Mouse (Mus musculus) adrenal gland, postnatal 10 days (tissue): ENCODE measurements around the gene Il20rb. TPM values are rescaled to one million over a fixed set of nuclear protein-coding genes. Genes with fewer than 3 reads are reported as not detected.
A peak's percentile ranks its signal among the peaks of the same experiment; 100 is the strongest.

Experiments used
- DNase-seq: peaks from one replicate; pipeline ENCODE4 v3.0.0; 2021; ENCODE audit warnings: mixed read lengths
- long read RNA-seq, 2 experiments: library from polyadenylated mRNA; stranded (forward); transcript quantifications; one replicate each; pipeline ENCODE4 v2.0.0; 2021
- total RNA-seq, 2 experiments: library from RNA; stranded (reverse); gene quantifications; 2 replicates each; pipeline ENCODE4 v1.2.3; 2021

The Il20rb gene
- 1 to 10 TPM; 1.5 to 2.9 TPM for total RNA-seq
- long read RNA-seq, experiment 1, partial matches to known transcripts = 0 of 2 reads
- long read RNA-seq, experiment 1, other reads (novel, unspliced or antisense) = 2 of 2 reads
- long read RNA-seq, experiment 2, partial matches to known transcripts = 0 of 1 reads
- long read RNA-seq, experiment 2, other reads (novel, unspliced or antisense) = 1 of 1 reads

DNA sequence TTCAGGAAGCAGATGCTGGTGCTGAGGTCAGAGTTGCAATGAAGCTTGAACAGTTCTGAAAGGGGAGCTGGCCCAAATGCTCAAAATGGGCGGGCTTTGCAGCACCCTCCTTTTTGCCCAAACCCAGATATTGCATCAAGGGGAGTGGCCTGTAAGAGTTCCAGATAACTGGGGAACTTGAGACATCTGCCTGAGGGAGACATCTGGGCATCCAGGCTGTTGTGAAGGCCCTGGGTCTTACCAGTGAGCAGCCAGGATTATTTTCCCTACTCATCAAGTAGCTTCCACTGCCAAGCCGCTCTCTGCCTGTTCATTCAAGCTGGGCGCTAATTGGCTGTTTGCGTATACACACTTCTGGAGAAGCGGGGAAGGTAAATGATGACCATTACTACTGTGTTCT is at the start of gene Il20rb:
Gene Il20rb (minus strand): TSS at position 358 of the 400 bp plus-strand sequence.
- no peak for DNase-seq

DNA sequence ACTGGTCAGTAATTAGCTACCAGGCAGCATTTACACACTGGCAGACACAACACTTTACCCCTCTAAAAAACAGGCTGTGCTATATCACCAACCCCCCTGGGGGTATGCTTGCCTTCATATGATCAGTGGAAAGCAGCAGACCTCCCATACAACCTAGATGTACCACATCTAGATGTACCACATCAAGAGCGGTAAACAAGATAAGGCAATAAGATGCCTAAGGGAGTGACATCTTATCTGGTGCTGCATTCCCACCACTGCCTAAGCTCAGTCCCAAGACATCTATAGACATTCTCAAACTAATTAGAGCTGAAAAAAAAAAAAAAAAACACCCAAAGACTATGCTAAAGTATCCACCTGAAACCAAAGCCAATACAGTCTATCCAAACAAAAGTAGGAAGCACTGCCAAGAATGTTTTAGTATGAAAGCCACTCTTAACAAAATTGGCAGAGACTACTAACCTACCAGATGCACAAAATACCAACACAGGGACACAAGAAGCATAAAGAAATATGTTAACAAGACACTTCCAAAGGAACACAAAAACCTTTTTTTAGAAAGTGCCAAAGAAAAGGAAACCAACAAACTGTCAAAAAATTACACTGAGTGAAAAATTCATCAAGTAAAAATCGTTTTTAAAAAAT is 49.2 kb upstream of the Il20rb start:
- DNase-seq = no peak

DNA sequence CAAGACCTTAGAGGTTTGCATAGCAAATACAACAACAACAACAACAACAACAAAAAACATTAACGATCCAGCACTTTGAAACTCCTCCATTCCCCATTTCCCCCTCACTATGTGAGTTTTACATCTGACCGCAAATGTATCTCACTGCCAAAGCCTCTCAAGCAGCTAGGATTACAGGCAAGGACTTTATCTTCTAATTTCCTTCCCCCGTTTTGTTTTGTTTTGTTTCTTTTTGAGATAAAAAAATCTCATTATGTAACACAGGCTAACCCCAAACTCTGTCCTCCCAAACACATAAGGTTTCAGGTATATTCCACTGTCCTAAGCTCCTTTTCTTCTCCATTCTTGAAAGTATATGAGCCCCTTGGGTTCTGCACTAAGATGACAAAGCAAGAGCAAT is 48.1 kb upstream of the Il20rb start:
- no peak for DNase-seq

DNA sequence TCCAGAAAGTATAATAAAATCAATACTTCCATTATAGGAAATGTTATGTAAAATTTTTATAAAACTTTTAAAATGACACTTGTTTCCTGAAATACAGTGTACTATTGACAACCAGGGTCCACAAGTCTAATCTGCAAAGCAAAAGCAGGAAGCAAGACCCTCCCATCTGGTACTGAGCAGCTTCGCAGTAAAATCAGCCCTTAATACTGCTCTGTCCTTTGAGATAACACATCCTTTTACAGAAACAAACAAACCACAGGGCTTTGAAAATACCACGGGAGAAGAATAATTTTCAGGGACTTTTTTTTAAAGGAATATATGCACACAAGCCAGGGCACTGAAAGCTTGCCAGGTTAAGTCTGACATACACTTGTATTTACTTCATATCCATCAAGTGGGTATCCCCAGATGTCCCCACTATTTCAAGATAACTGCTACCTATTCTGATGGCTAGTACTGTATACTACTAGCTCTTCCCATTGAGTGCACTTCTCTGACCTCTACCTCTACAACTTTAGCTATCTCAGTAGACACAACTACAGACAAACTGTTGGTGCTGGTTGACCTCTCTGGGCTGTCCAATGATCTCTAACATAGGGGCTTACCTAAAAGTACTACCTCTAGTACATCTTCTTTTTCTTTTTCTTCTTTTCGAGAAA is 46.4 kb upstream of the Il20rb start:
- DNase-seq = no peak

DNA sequence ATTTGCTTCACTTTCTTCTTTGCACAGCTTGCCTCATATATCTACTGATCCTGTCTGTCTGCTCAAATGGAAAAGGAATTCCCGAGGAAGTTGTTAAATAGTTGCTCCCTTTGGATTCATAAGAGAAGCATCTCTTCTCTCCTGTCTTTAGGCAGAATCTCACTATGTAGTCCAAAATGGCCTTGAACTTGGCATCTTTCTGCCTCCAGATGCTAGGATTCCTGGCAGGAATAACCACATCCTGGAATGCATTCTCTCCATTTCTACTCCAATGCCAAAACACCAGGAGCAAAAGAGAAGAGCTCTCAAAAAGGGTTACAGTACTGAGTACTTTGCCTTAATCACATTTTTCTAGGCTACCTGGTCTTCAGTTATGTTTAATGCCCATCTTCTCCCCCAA is 44.7 kb upstream of the Il20rb start:
- no peak for DNase-seq

DNA sequence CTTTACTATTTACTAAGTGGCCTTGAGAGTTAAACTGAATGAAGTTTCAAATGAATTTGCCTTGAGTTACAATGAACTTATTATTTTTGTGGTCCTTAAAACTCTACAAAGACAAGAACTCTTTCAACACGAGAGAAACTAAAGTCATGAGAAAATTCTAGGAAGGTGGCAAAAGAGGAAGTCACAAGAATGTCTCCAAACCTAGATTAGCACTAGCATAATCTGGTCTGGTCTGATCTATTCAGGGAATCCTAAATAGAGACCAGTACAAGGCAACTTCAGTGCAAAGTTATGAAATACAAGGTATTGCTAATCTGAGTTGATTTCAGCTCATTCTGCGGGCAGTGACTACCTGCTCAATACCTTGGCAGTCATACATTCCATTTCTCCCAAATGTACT is 38.6 kb upstream of the Il20rb start:
- no peak for DNase-seq

DNA sequence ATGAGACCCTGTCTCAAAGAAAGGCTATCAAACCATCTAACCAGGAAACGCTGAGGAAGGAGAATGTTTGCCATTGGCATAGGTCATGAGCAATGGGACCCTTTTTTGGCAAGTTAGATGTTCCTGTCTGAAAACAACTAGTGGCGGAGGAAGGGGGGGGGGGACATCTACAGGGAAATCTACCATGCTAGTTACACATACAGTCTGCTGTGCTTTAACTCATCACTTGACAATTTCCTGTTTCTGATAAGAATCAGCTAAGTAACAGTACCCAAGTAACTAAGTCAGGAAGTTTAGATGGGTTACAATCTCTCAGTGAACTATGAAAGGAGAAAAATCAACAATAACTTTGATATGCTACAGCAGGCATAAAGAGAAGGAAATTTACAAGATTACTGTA is 35.4 kb upstream of the Il20rb start:
- no peak for DNase-seq

DNA sequence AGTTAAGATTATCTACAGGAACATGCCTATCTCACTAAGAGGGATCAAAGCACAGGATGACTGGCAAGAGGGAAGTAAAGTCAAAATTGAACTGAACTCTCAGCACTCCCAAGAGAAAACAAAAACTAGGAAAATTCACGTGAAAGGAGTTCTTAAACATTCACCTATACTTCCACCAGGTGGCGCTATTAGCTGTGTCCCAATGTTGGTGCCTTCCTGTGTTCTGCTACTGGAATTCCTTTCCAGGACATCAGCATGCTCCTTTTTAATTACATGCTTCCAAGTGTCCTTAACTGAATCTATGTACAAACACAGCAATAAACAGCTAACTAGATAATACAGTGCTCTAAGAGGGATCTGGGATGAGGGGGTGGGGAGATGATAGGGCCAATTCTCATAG is 34.0 kb upstream of the Il20rb start:
- DNase-seq = peak; percentile 75

DNA sequence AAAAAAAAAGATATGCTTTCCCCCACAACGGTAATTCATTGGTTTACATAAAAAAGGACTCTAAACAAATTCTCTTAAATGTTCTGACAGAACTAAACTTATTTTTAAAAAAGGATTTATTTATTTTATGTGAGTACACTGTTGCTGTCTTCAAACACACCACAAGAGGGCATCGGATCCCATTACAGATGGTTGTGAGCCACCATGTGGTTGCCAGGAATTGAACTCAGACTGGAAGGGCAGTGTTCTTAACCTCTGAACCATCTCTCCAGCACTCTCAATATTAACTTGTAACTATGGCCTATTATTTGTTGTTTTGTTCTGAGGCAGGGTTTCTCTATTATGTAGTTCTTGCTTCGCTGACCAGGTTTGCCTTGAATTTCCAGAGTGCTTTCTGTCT is 33.4 kb upstream of the Il20rb start:
- DNase-seq = no peak

DNA sequence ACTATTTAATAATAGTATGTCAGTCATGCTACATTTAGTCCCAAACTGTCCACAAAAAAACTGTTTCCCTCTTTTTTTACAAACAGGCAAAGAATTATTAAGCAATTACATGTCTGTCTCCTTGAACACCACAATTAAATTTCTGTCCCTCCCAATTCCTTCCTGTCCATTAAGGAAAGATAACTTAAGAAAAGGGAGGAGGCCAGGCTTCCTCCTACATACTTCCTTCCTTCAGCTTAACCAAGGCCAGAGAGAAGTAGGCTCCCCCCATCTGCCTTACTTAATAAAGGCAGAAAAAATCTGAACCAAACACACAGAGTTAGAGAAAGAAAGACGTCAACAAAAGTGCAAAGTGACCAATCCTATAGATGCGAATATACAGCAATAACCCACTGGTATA is 21.0 kb upstream of the Il20rb start:
- no peak for DNase-seq

DNA sequence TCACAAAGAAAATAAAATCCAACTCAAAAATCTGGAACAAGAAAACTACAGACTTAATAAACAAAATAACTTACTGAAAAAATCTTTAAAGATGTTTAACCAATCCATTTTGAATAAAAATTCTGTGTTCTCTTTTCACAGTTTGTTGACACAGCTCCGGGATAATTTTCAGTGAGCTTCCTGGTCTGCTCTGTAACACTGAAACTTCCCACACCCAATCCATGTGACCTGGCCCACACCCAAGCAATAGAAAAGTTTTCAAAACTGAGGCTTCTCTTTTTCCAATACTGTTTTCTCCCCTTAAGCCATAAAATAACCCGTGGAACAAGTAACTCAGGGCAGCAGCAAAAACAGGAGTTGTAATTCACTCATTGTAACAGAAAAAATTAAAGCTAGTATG is 20.1 kb upstream of the Il20rb start:
- peak; percentile 68 for DNase-seq

DNA sequence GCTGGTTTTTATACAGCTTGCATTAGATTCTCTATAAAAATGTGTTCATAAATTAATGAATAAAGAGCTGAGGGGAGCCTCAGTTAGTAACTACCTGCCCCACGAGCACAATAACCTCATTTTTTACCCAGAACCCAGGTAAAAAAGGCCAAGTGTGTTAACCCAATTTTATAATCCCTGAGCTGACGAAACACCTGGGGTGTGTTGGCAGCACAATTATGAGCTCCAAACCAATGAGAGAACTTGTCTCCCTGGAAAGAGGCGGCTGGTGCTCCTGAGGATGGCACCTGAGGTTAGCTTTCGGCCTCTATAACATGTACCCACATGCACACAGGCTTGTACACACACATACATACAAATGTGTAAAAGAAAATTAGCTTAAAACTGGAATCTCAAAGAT is 18.9 kb upstream of the Il20rb start:
- no peak for DNase-seq

DNA sequence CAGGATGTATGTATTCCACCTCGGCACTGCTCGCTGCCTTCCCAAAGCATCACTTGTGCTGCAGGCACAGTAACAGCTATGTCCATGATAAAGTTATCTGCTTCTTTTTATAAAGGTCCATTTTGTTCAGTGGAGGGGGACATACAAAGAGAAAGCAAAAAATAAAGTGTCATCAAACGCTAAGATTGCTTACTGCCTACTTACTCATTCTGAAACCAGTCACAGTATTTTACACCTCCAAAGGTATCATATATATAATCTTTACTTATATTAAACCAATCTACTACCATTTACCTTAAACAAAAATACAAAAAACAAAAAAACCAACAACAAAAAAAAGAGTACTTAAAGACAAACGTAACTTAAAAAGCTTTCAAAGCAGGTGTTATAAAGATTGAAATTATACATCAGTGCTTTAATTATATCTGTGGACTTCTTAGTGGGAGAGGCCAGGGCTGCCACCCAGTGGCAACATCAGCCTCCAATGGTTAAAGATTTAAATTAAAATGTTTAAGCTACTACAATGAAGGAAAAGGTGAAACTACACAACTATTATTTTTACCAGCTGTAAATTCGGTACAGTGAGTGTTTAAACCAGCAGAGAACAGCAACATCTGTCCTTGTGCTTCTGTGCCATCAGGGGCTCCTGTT is 7.1 kb upstream of the Il20rb start:
- no peak for DNase-seq

DNA sequence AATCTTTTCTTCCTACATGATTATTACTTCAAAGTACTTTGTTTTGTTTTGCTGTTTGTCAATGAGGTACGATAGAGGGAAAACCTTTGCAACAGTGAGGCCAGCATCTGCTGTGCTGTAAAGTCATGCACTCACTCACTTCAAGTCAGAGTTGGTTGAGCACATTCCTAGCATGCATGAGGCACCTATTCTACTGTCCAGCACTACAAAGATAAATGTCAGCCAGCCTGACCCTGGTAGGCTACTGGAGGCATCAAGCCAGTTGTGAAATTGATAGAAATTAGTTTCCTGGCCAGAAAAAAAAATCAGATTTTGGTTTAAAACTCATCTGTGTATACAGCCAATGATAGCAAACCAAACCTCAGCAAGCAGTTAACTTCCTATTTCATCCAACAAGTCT is 4.8 kb upstream of the Il20rb start:
- DNase-seq = no peak

DNA sequence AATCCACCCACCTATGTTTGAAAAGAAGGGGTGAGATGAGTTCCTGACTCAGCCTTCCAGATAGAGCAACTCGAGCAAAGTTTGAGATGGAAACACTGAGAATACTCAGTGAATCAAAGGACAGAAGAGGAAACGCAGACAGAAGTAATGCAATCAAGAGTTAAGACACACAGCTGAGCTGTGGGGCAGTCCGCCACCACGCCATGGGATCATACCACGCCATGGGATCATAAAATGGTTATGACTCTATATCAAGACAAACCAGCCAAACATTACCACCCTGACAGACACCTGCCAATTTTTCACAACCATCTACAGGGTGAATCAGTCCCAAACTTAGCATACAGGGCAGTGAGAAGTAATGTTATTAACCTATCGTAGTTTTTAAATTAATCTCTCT is 2.4 kb upstream of the Il20rb start:
- DNase-seq = no peak

DNA sequence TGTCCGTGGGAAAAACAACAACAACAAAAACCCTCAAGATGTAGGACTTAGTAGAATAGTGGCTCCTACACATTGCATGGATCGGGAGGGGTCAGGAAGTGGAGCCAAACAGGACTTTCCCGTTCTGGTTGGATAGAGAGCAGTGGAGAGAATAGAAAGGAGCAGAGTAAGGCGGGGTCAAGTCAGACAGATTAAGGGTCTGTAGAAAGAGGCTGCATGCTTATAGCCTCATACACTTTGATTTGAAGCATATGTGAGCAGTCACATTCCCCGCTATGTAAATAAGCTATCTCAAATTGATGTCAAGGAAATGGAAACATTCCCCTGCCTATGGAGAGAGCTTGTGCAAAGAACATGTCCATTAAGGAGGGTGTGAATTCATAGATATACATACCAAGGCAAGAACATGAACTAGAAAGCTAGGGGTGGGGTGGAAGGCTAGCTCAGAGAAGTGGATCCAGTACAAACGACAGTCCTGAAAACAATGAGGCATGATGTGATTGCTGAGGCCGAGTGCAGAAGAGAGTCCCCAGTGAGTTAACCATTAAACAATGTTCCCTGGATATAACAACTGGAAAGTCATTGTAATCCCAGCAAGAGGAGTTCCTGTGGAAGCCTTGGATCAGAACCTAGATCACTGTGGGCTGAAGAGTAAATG is 1.6 kb upstream of the Il20rb start:
- no peak for DNase-seq

DNA sequence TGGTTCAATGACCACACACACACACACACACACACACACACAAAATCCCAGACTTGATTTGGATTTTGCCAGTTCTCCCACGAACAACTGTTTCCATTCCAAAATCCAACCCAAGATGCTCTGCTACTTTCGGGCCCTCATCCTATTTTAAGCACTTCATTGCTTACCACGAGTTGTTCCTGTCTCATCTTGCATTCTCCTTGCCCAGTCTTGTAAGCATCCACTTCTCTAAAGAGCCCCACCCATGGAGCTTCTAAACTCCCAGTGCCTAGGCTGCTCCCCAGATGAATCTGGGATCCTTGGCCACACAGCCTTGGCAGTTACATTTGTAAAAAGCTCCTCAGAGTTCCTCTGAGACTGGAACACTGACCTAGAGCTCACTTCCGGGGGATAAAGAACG is 3.3 kb downstream of the Il20rb start:
- no peak for DNase-seq

DNA sequence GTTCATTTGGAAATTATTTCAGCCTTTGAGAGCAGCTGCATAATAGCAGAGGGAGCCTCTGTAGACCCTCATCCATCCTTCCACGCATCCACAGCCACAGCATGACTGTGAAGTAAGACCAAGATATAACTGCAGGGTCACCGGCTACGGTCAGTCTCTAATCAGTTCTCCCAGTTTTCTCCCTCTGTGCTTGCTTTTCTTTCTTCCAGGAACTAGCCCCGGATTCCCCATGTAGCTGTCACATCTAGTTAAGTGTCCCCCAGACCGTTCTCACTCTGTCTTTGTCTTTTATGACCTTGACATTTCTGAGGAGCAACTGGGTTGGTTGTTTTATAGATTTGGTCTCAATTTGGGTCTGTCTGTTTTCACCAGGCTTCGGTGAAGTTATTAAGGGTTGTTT is 5.0 kb downstream of the Il20rb start:
- DNase-seq = no peak

DNA sequence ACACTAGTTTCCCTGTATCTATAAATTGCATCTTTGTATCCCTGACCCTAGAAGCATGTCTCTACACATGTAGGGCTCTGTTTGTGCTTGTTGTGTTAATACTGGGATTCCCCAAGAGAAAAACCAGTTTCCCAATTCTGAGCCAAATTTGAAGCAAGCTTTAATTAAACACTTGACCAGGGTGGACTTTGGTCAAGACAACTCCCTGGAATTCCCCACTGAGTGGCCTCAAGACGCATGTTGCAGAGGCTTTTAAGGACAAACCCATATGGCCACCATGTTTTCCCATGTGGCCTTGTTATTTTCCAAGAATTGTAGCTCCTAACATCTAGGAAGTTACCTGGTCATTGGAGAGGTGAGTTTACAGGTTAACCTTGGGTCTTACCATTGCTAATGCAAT is 12.5 kb downstream of the Il20rb start:
- no peak for DNase-seq

DNA sequence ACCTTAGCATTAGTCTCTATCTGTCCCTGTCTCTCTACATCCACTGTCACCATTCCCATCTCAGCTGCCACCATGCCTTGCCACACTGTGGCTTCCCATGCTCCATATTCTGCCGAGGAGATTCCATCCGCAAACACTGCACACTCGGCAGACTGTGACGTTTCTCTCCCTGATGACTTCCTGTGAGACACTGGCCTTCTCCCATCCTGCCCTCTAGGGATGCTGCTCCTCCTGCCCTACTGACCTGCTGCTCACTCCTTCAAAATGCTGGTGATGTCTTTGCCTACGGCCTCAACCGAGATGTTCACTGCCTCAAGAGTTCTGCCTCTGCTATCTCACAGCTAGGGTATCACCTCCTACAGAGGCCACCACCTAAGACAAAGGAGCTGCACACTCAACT is 13.2 kb downstream of the Il20rb start:
- no peak for DNase-seq

DNA sequence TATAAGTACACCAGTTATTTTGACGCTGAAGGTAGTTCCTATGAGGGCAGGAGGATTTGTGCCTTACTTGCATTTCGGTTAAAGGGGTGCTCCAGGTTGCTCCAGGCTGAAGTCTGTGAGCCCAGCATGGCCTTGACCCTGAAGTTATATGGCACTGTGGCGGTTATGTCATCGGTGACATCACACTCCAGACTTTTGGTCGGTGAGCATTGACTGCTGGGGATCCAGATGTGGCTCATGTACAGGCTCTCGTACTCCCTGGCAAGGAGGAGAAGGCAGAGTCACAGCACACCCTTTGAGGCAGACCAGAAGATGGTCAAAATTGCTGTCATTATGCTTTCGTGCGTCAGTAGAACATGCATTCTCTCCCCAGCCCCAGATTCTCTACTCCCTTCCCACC is 13.7 kb downstream of the Il20rb start:
- DNase-seq = no peak

DNA sequence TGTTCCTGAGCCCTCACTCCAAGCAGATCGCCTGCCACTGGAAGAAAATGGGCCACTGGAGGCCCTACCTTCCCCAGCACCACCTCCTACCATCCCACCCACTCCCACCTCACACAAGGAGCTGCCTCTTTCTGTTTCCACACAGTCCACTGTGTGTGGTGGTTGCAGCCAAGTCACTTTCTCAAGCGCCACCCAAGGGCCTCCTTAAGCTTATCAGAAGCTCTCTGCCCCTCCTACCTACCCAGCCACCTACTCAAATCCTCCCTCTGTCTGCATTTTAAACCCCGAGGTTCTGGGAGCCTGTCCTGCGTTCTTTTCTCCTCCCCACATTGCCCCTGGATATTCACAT is 15.0 kb downstream of the Il20rb start:
- DNase-seq = no peak

DNA sequence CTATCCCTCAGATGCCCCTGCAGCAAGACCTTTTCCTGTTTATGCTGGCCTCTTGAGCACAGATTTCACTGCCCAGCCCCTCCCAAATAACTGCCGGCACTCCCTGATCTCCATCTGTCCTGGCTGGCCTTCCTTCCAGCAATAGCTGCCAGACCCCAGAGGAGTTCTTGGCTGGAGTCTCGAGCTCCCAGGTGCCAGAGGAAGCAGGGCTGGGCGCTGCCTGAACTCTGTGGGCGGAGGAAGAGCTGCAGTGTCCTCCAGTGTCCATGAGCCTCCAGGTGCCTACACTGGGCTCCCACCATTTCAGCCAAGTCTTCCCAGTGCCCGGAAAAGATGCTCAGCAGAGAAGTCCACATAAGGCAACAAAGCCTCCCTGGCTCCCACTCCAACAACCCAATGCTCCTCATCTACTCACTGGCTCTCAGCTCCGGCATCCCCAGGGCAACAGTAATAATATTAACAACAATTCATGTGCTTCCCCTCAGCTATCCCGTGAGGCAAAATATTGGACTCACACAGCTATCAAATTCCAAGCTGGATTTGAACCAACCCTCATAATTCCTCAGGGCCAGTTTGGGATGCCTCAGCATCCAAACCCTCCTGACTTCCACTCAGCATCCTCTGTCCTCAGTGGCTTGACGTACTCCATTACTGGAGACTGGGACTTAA is 15.5 kb downstream of the Il20rb start:
- DNase-seq = peak; percentile 65
